9 mouse cellular contexts compared by ENCODE assay signal in genomic region chr11:94970210-94970943, GRCm38 (mm10). TPM values are rescaled to one million over a fixed set of nuclear protein-coding genes. Genes with fewer than 3 reads are reported as not detected.
A peak's percentile ranks its signal among the peaks of the same experiment; 100 is the strongest.
DNase-seq lines count a peak whose midpoint lies in the region; ATAC-seq and TF ChIP-seq lines count a peak whose summit lies in the region.
"Had no signal": no experiment of that assay in that cellular context is flagged by ENCODE, and none has a peak within 500 bp of the region (broad histone marks: within the 10 kb centered on the region; RNA-seq: fewer than 3 reads in every experiment).

No protein-coding gene starts in this region.

- H3K4me1 ChIP-seq in cortical plate, adult 2 months (ENCODE audit: control insufficient read depth, insufficient read depth, low read length): no peaks in the 10 kb centered on the region
- H3K4me1 ChIP-seq in lung, postnatal 0 days (ENCODE audit: insufficient read depth, low read depth, low read length): no peaks in the 10 kb centered on the region

- H3K4me3 ChIP-seq in cortical plate, adult 2 months (ENCODE audit: insufficient read depth, low read length): no peak overlapping the region
- H3K4me3 ChIP-seq in lung, postnatal 0 days (ENCODE audit: low read depth, low read length): no peak overlapping the region

- TF ChIP-seq EP300 in lung, postnatal 0 days (IDR thresholded peaks at IDR 0.05): no peak

- peak; percentile 78 for TF ChIP-seq CTCF in cortical plate, adult 2 months (IDR thresholded peaks at IDR 0.05; ENCODE audit: extremely low read depth, insufficient read depth, low read length)
- peak; percentile 94 for TF ChIP-seq CTCF in lung, postnatal 0 days (IDR thresholded peaks at IDR 0.05)

- H3K27me3 ChIP-seq in lung, postnatal 0 days (replicated peaks; ENCODE audit: insufficient read depth, low read length): no peaks in the 10 kb centered on the region

- ATAC-seq in cerebellum, adult (ENCODE audit: insufficient number of reproducible peaks, low FRiP score, low TSS enrichment): no peak
- ATAC-seq in lung, postnatal 0 days: peak; percentile 75

- DNase-seq in cerebellum, adult 11-12 months: peak; percentile 44
- DNase-seq in NIH3T3 (ENCODE audit: low read depth): peak; percentile 90
- peak; percentile 65 to 70 for DNase-seq in gastrocnemius, postnatal 36 days
- peak; percentile 88 for DNase-seq in kidney, postnatal 10 days
- DNase-seq in lung, postnatal 0 days (ENCODE audit: low spot score): peak; percentile 79
- peak; percentile 83 to 91 for DNase-seq in right cerebral cortex, adult 2 months (ENCODE audit: low spot score in 2 of 2)

- H3K4me2 ChIP-seq in lung, postnatal 0 days (replicated peaks; ENCODE audit: low read depth, low read length): no peak overlapping the region

- 42% methylated on average over 14 of the region's 15 CpGs for WGBS in lung, postnatal 0 days

- no peak for TF ChIP-seq POLR2A in cortical plate, adult 2 months (IDR thresholded peaks at IDR 0.05; ENCODE audit: extremely low read depth, insufficient read depth, low read length)

- no peak overlapping the region for H3K9ac ChIP-seq in lung, postnatal 0 days (replicated peaks; ENCODE audit: low read depth)

- intact Hi-C loops in gastrocnemius, postnatal 36 days (cut with DNase I): no loop called here

- no peaks in the 10 kb centered on the region for H3K9me3 ChIP-seq in lung, postnatal 0 days (ENCODE audit: low read length)

- H3K27ac ChIP-seq in cortical plate, adult 2 months (ENCODE audit: insufficient read depth, low read length): no peak overlapping the region
- no peak overlapping the region for H3K27ac ChIP-seq in lung, postnatal 0 days (ENCODE audit: low read length)

- no peaks in the 10 kb centered on the region for H3K36me3 ChIP-seq in lung, postnatal 0 days (ENCODE audit: insufficient read depth, low read length)

RNA-seq across cellular contexts. Expression of gene Hils1, which starts 3.0 kb away (rescaled TPM):
- polyA plus RNA-seq in cortical plate, adult 2 months (2012; rRNA removed): not detected in 2 replicates
- not detected for total RNA-seq in gastrocnemius, postnatal 36 days (2021)
- not detected in 2 replicates for polyA plus RNA-seq in lung, postnatal 0 days (2015; fragmentation: Nextera tagmentation; extraction: Ambion mirVana)
- total RNA-seq: layer of hippocampus, adult 8-10 months had no signal

RNA-seq across cellular contexts. Expression of gene Sgca, which starts 5.8 kb away (rescaled TPM):
- 1.6 and 1.8 TPM in 2 replicates for polyA plus RNA-seq in cortical plate, adult 2 months (2012; rRNA removed)
- total RNA-seq in gastrocnemius, postnatal 36 days (2021): 100 to 1,000 TPM; 252 to 259 TPM
- 0.33 and 0.55 TPM in 2 replicates for polyA plus RNA-seq in lung, postnatal 0 days (2015; fragmentation: Nextera tagmentation; extraction: Ambion mirVana)

RNA-seq across cellular contexts. Expression of gene Ppp1r9b, which starts 20.5 kb away (rescaled TPM):
- polyA plus RNA-seq in cortical plate, adult 2 months (2012; rRNA removed): 284 and 326 TPM in 2 replicates
- total RNA-seq in gastrocnemius, postnatal 36 days (2021): 10 to 100 TPM; 21.9 to 22.0 TPM
- polyA plus RNA-seq in lung, postnatal 0 days (2015; fragmentation: Nextera tagmentation; extraction: Ambion mirVana): 9.8 and 11.5 TPM in 2 replicates

RNA-seq across cellular contexts. Expression of gene Col1a1, which starts 34.4 kb away (rescaled TPM):
- 4.3 and 4.9 TPM in 2 replicates for polyA plus RNA-seq in cortical plate, adult 2 months (2012; rRNA removed)
- 100 to 1,000 TPM; 604 to 803 TPM for total RNA-seq in gastrocnemius, postnatal 36 days (2021)
- polyA plus RNA-seq in lung, postnatal 0 days (2015; fragmentation: Nextera tagmentation; extraction: Ambion mirVana): 464 and 478 TPM in 2 replicates

RNA-seq across cellular contexts. Expression of gene Samd14, which starts 39.3 kb away (rescaled TPM):
- 17.8 and 18.0 TPM in 2 replicates for polyA plus RNA-seq in cortical plate, adult 2 months (2012; rRNA removed)
- under 1 TPM; 0.44 to 0.56 TPM for total RNA-seq in gastrocnemius, postnatal 36 days (2021)
- polyA plus RNA-seq in lung, postnatal 0 days (2015; fragmentation: Nextera tagmentation; extraction: Ambion mirVana): 5.4 and 5.8 TPM in 2 replicates

Comparison
In these comparisons a context has a peak if more than half of its experiments do, and no peak if none do; other contexts are left out.
1. RNA of gene Ppp1r9b, which starts 20.5 kb away (polyA plus RNA-seq): 284 to 326 TPM in cortical plate, adult 2 months; 9.8 to 11.5 TPM in lung, postnatal 0 days; every median in the first group is over 10 times any median in the second.
2. Peak in every context shown above with its lines, with median percentiles within 50 percentile points of each other: DNase-seq.